In genomic region chr4:133020721-133021120, GRCm38 (mm10) we compare ENCODE assay signal across 9 mouse cellular contexts. TPM values are rescaled to one million over a fixed set of nuclear protein-coding genes. Genes with fewer than 3 reads are reported as not detected.
DNase-seq lines count a peak whose midpoint lies in the region; ATAC-seq lines count a peak whose summit lies in the region.
"Had no signal": no experiment of that assay in that cellular context is flagged by ENCODE, and none has a peak within 500 bp of the region (broad histone marks: within the 10 kb centered on the region; RNA-seq: fewer than 3 reads in every experiment).

No protein-coding gene starts in this region.

- H3K9ac ChIP-seq in lung, embryonic 16.5 days (ENCODE audit: low read length) = peak overlapping the region; percentile 36; the same call in 1 of the 2 replicates
- H3K9ac ChIP-seq in limb, embryonic 12.5 days (replicated peaks) = peak overlapping the region; percentile 42
- peak overlapping the region; percentile 48; the same call in 1 of the 2 replicates for H3K9ac ChIP-seq in stomach, embryonic 16.5 days (ENCODE audit: low read length)
- H3K9ac ChIP-seq: liver, embryonic 15.5 days had no signal

- H3K27ac ChIP-seq in heart, embryonic 10.5 days = peak overlapping the region; percentile 83
- peak overlapping the region; percentile 87 for H3K27ac ChIP-seq in lung, embryonic 16.5 days (ENCODE audit: low read length)
- H3K27ac ChIP-seq in limb, embryonic 12.5 days = peak overlapping the region; percentile 73
- H3K27ac ChIP-seq in stomach, embryonic 16.5 days (ENCODE audit: low read length) = peak overlapping the region; percentile 75; the same call in 1 of the 2 replicates
- H3K27ac ChIP-seq: liver, embryonic 15.5 days had no signal

- no peak for DNase-seq in heart, embryonic 10.5 days (ENCODE audit: low spot score)
- DNase-seq in heart, postnatal 36 days = no peak
- no peak for DNase-seq in lung, postnatal 14 days
- no peak for DNase-seq in thymus, postnatal 0 days (ENCODE audit: low spot score)

- WGBS in heart, embryonic 10.5 days = 29% methylated on average over 4 of the region's 6 CpGs
- 52% methylated on average over 4 of the region's 6 CpGs for WGBS in lung, embryonic 16.5 days
- 26% methylated on average over 5 of the region's 6 CpGs for WGBS in limb, embryonic 12.5 days
- 46% methylated on average over 4 of the region's 6 CpGs for WGBS in stomach, embryonic 16.5 days

- ATAC-seq in lung, embryonic 16.5 days (ENCODE audit: low read depth) = peak; percentile 20; the same call in 1 of the 2 replicates
- ATAC-seq in limb, embryonic 12.5 days (ENCODE audit: insufficient number of reproducible peaks, insufficient read depth, low FRiP score, low TSS enrichment, low read depth) = no peak
- ATAC-seq in stomach, embryonic 16.5 days (ENCODE audit: insufficient read depth, low FRiP score) = 0 out of 2 replicates have a peak, but pooled peaks have one; percentile 9
- ATAC-seq in megakaryocyte, adult 5-6 weeks (ENCODE audit: poor library complexity, severe bottlenecking) = no peak

- intact Hi-C loops in heart, postnatal 36 days (cut with DNase I) = no loop called here

- peak overlapping the region; percentile 39 for H3K4me3 ChIP-seq in heart, embryonic 10.5 days
- no peak overlapping the region for H3K4me3 ChIP-seq in lung, embryonic 16.5 days (ENCODE audit: low read length)
- H3K4me3 ChIP-seq in limb, embryonic 12.5 days (replicated peaks) = 0 out of 2 replicates have a peak overlapping the region, but pooled peaks have one; percentile 7
- H3K4me3 ChIP-seq in stomach, embryonic 16.5 days (replicated peaks; ENCODE audit: low read length) = no peak overlapping the region
- H3K4me3 ChIP-seq: liver, embryonic 15.5 days had no signal

- H3K9me3 ChIP-seq in heart, embryonic 10.5 days = no peaks in the 10 kb centered on the region
- H3K9me3 ChIP-seq in lung, embryonic 16.5 days (ENCODE audit: control insufficient read depth, low read length) = no peaks in the 10 kb centered on the region
- no peaks in the 10 kb centered on the region for H3K9me3 ChIP-seq in limb, embryonic 12.5 days
- H3K9me3 ChIP-seq in stomach, embryonic 16.5 days (replicated peaks; ENCODE audit: control insufficient read depth, low read length) = no peaks in the 10 kb centered on the region
- H3K9me3 ChIP-seq: liver, embryonic 15.5 days had no signal

- H3K4me1 ChIP-seq in heart, embryonic 10.5 days = peaks cover 97% of the 10 kb centered on the region
- peaks cover 91% of the 10 kb centered on the region for H3K4me1 ChIP-seq in lung, embryonic 16.5 days (replicated peaks; ENCODE audit: control insufficient read depth, insufficient read depth, low read length)
- peaks cover 98% of the 10 kb centered on the region for H3K4me1 ChIP-seq in limb, embryonic 12.5 days (replicated peaks)
- peaks cover 84% of the 10 kb centered on the region for H3K4me1 ChIP-seq in stomach, embryonic 16.5 days (ENCODE audit: control insufficient read depth, insufficient read depth, low read length)

- H3K4me2 ChIP-seq in lung, embryonic 16.5 days (ENCODE audit: low read depth, low read length) = no peak overlapping the region
- H3K4me2 ChIP-seq in limb, embryonic 12.5 days = peak overlapping the region; percentile 49
- H3K4me2 ChIP-seq in stomach, embryonic 16.5 days (ENCODE audit: low read depth, low read length) = no peak overlapping the region; the same call in 1 of the 2 replicates
- H3K4me2 ChIP-seq: liver, embryonic 15.5 days had no signal

- no peaks in the 10 kb centered on the region for H3K27me3 ChIP-seq in heart, embryonic 10.5 days (ENCODE audit: insufficient read depth, poor library complexity, severe bottlenecking)
- no peaks in the 10 kb centered on the region for H3K27me3 ChIP-seq in lung, embryonic 16.5 days (ENCODE audit: control insufficient read depth, insufficient read depth, low read depth, low read length)
- no peaks in the 10 kb centered on the region for H3K27me3 ChIP-seq in limb, embryonic 12.5 days
- H3K27me3 ChIP-seq in stomach, embryonic 16.5 days (ENCODE audit: control insufficient read depth, insufficient read depth, low read length) = no peaks in the 10 kb centered on the region
- H3K27me3 ChIP-seq: liver, embryonic 15.5 days had no signal

- peaks cover 19% of the 10 kb centered on the region for H3K36me3 ChIP-seq in heart, embryonic 10.5 days
- 0 out of 2 replicates have a peak, but pooled peaks cover 2% of the 10 kb centered on the region for H3K36me3 ChIP-seq in lung, embryonic 16.5 days (ENCODE audit: control insufficient read depth, insufficient read depth, low read length)
- peaks cover 36% of the 10 kb centered on the region for H3K36me3 ChIP-seq in limb, embryonic 12.5 days
- H3K36me3 ChIP-seq in stomach, embryonic 16.5 days (ENCODE audit: control insufficient read depth, insufficient read depth, low read length) = no peaks in the 10 kb centered on the region
- H3K36me3 ChIP-seq: liver, embryonic 15.5 days had no signal

RNA-seq across cellular contexts. Expression of gene Ahdc1, which starts 9.7 kb away (rescaled TPM):
- 8.4 and 12.2 TPM in 2 replicates for polyA plus RNA-seq in heart, embryonic 10.5 days (2016; fragmentation: Nextera tagmentation; extraction: Ambion mirVana)
- 10 to 100 TPM; 41.9 to 50.8 TPM for total RNA-seq in heart, postnatal 36 days (2021)
- 8.0 and 8.2 TPM in 2 replicates for polyA plus RNA-seq in lung, embryonic 16.5 days (2015; fragmentation: Nextera tagmentation; extraction: Ambion mirVana)
- 13.2 and 14.5 TPM in 2 replicates for polyA plus RNA-seq in limb, embryonic 12.5 days (2016; fragmentation: Nextera tagmentation; extraction: Ambion mirVana)
- 4.9 and 7.1 TPM in 2 replicates for polyA plus RNA-seq in stomach, embryonic 16.5 days (2015; fragmentation: Nextera tagmentation; extraction: Ambion mirVana)
- polyA plus RNA-seq in thymus, postnatal 0 days (2015; fragmentation: Nextera tagmentation; extraction: Ambion mirVana) = 5.3 and 8.0 TPM in 2 replicates
- 3.0 and 4.4 TPM in 2 replicates for total RNA-seq in megakaryocyte, adult 5-6 weeks (2015)
- total RNA-seq in megakaryocyte, adult 5-6 weeks (2017) = 0.77 and 3.6 TPM in 2 replicates

RNA-seq across cellular contexts. Expression of gene Fgr, which starts 46.8 kb away (rescaled TPM):
- polyA plus RNA-seq in heart, embryonic 10.5 days (2016; fragmentation: Nextera tagmentation; extraction: Ambion mirVana) = 0.36 and 0.43 TPM in 2 replicates
- total RNA-seq in heart, postnatal 36 days (2021) = under 1 TPM; 0.31 to 0.60 TPM
- polyA plus RNA-seq in lung, embryonic 16.5 days (2015; fragmentation: Nextera tagmentation; extraction: Ambion mirVana) = 0.79 and 1.2 TPM in 2 replicates
- polyA plus RNA-seq in limb, embryonic 12.5 days (2016; fragmentation: Nextera tagmentation; extraction: Ambion mirVana) = 0.26 and 0.36 TPM in 2 replicates
- polyA plus RNA-seq in stomach, embryonic 16.5 days (2015; fragmentation: Nextera tagmentation; extraction: Ambion mirVana) = 1.2 and 1.8 TPM in 2 replicates
- polyA plus RNA-seq in thymus, postnatal 0 days (2015; fragmentation: Nextera tagmentation; extraction: Ambion mirVana) = 6.0 and 7.8 TPM in 2 replicates
- total RNA-seq in megakaryocyte, adult 5-6 weeks (2015) = 108 and 116 TPM in 2 replicates
- total RNA-seq in megakaryocyte, adult 5-6 weeks (2017) = 111 and 112 TPM in 2 replicates

Comparison
In these comparisons a context has a peak if more than half of its experiments do, and no peak if none do; other contexts are left out.
1. H3K4me3 ChIP-seq: peak in heart, embryonic 10.5 days (single experiment) and limb, embryonic 12.5 days (single experiment); none in lung, embryonic 16.5 days (single experiment) and stomach, embryonic 16.5 days (single experiment).
2. ATAC-seq: peak in lung, embryonic 16.5 days (single experiment) and stomach, embryonic 16.5 days (single experiment); none in limb, embryonic 12.5 days (single experiment) and megakaryocyte, adult 5-6 weeks (single experiment).
3. Peak in every context shown above with its lines, with median percentiles within 50 percentile points of each other: H3K27ac ChIP-seq and H3K9ac ChIP-seq.